Mouse (Mus musculus) midbrain, embryonic 16.5 days (tissue): ENCODE measurements around the gene Slc38a5. TPM values are rescaled to one million over a fixed set of nuclear protein-coding genes. Genes with fewer than 3 reads are reported as not detected.
"Not testable (repeated sequence)": the region's sequence is repeated elsewhere in the genome, so short reads cannot be mapped to it uniquely, and the experiment has no call there.

Source experiments
- ATAC-seq: fragments of 200-750 bp; cut with Nextera tagmentation; 2 replicates; pipeline ENCODE4 v1.8.0; 2017; ENCODE audit warnings: moderate TSS enrichment
- H3K27ac ChIP-seq: fragments of 300-500 bp; sonication (generic); 2 replicates; pipeline ENCODE4 v1.5.1; 2014; ENCODE audit warnings: mild to moderate bottlenecking, low read length, mixed read lengths
- H3K27me3 ChIP-seq: fragments of 300-500 bp; sonication (generic); 2 replicates; pipeline ENCODE4 v1.6.1; 2014; ENCODE audit warnings: low read depth, low read length, mixed read lengths; ENCODE audit not compliant: control insufficient read depth, insufficient read depth
- H3K36me3 ChIP-seq: fragments of 300-500 bp; sonication (generic); 2 replicates; pipeline ENCODE4 v1.6.1; 2014; ENCODE audit warnings: mild to moderate bottlenecking, low read length, moderate library complexity, mixed read lengths; ENCODE audit not compliant: control insufficient read depth, insufficient read depth
- H3K4me1 ChIP-seq: fragments of 300-500 bp; sonication (generic); 2 replicates; pipeline ENCODE4 v1.6.1; 2014; ENCODE audit warnings: mild to moderate bottlenecking, low read length, mixed read lengths; ENCODE audit not compliant: control insufficient read depth, insufficient read depth
- H3K4me2 ChIP-seq: fragments of 300-500 bp; sonication (generic); 2 replicates; pipeline ENCODE4 v1.6.1; 2014; ENCODE audit warnings: mild to moderate bottlenecking, low read length, mixed read lengths
- H3K4me3 ChIP-seq: fragments of 300-500 bp; sonication (generic); 2 replicates; pipeline ENCODE4 v1.5.1; 2014; ENCODE audit warnings: low read depth, mild to moderate bottlenecking, low read length, moderate library complexity, mixed read lengths
- H3K9ac ChIP-seq: fragments of 300-500 bp; sonication (generic); 2 replicates; pipeline ENCODE4 v1.6.1; 2014; ENCODE audit warnings: low read depth, low read length, mixed read lengths
- H3K9me3 ChIP-seq: fragments of 300-500 bp; sonication (generic); replicated peaks from 2 replicates; pipeline ENCODE4 v1.6.1; 2014; ENCODE audit warnings: mild to moderate bottlenecking, low read length, mixed read lengths; ENCODE audit not compliant: control insufficient read depth, poor library complexity, severe bottlenecking
- WGBS: fragments of 180-500 bp; shearing (Covaris S2); extraction: QIAGEN DNeasy Blood & Tissue Kit; methylation state at CpG from one replicate; pipeline ENCODE4 v1.1.7; 2014; 5-methylcytosine and 5-hydroxymethylcytosine counted together
- polyA plus RNA-seq: library from polyadenylated mRNA; unstranded; fragments of >200 nt; fragmentation: Nextera tagmentation; extraction: Ambion mirVana; gene quantifications from 2 replicates; pipeline ENCODE4 v1.2.1, GENCODE M21; 2015

The Slc38a5 gene
- polyA plus RNA-seq, 1 experiment from 2014 or later, result 37.7 TPM

GRCm38 (mm10) chrX:8272000-8272399 is 1.1 kb downstream of the Slc38a5 start:
- H3K4me3 ChIP-seq, result no peak overlapping the region; the same call in 1 of the 2 replicates
- no peaks in the 10 kb centered on the region for H3K27me3 ChIP-seq
- peak overlapping the region; percentile 33 for H3K4me2 ChIP-seq

GRCm38 (mm10) chrX:8274056-8274455 is 3.1 kb downstream of the Slc38a5 start:
- 95% methylated on average over 5 of the region's 5 CpGs for WGBS
- no peak for ATAC-seq
- no peaks in the 10 kb centered on the region for H3K9me3 ChIP-seq
- no peak overlapping the region for H3K9ac ChIP-seq
- H3K27me3 ChIP-seq, result no peaks in the 10 kb centered on the region
- H3K4me3 ChIP-seq, result no peak overlapping the region
- H3K4me1 ChIP-seq, result no peaks in the 10 kb centered on the region
- H3K27ac ChIP-seq, result no peak overlapping the region
- H3K4me2 ChIP-seq, result no peak overlapping the region
- H3K36me3 ChIP-seq, result no peaks in the 10 kb centered on the region

More at GRCm38 (mm10) chrX:8272000-8272399, 1.1 kb downstream of the Slc38a5 start:
- ATAC-seq, result no peak
- 28% methylated on average over 10 of the region's 10 CpGs for WGBS
- Histone ChIP-seq H3K9me3 (no peaks in the 10 kb centered on the region), H3K4me1 (no peaks in the 10 kb centered on the region), H3K36me3 (no peaks in the 10 kb centered on the region), H3K9ac (no peak overlapping the region), H3K27ac (no peak overlapping the region)

GRCm38 (mm10) chrX:8288621-8289020 is 17.7 kb downstream of the Slc38a5 start:
- Histone ChIP-seq H3K27ac (no peak overlapping the region), H3K27me3 (no peaks in the 10 kb centered on the region), H3K9me3 (0 out of 2 replicates have a peak, but pooled peaks cover 2% of the 10 kb centered on the region), H3K4me2 (no peak overlapping the region), H3K36me3 (no peaks in the 10 kb centered on the region), H3K4me3 (no peak overlapping the region), H3K4me1 (no peaks in the 10 kb centered on the region), H3K9ac (no peak overlapping the region)
- no peak for ATAC-seq
- 70% methylated on average over 5 of the region's 5 CpGs for WGBS

GRCm38 (mm10) chrX:8309302-8309701 is 38.4 kb downstream of the Slc38a5 start:
- Histone ChIP-seq H3K36me3 (no peaks in the 10 kb centered on the region), H3K4me1 (no peaks in the 10 kb centered on the region), H3K9me3 (0 out of 2 replicates have a peak, but pooled peaks cover 2% of the 10 kb centered on the region), H3K27me3 (no peaks in the 10 kb centered on the region), H3K27ac (no peak overlapping the region), H3K4me3 (no peak overlapping the region), H3K9ac (no peak overlapping the region), H3K4me2 (no peak overlapping the region)
- ATAC-seq, result no peak
- 88% methylated on average over 1 of the region's 1 CpGs for WGBS

- WGBS, result 13% methylated on average over 7 of the region's 7 CpGs
- not testable (repeated sequence) for H3K9me3 ChIP-seq
These were observed 44.0 kb downstream of the Slc38a5 start for GRCm38 (mm10) chrX:8314905-8315304.

GRCm38 (mm10) chrX:8327124-8327523 is 56.2 kb downstream of the Slc38a5 start, which contains the start of gene Ssxb10:
Ssxb10 (plus strand) TSS chrX:8327424.
- no peaks in the 10 kb centered on the region for H3K4me1 ChIP-seq
- H3K36me3 ChIP-seq, result no peaks in the 10 kb centered on the region
- 52% methylated on average over 2 of the region's 2 CpGs for WGBS
- no peak within 1 kb of the TSS for H3K4me2 ChIP-seq
- no peak within 1 kb of the TSS for H3K27ac ChIP-seq
- no peaks in the 10 kb centered on the region for H3K27me3 ChIP-seq
- ATAC-seq, result no peak
- no peak within 1 kb of the TSS for H3K4me3 ChIP-seq
- H3K9ac ChIP-seq, result no peak within 1 kb of the TSS
- peaks cover 5% of the 10 kb centered on the region for H3K9me3 ChIP-seq

More at GRCm38 (mm10) chrX:8314905-8315304, 44.0 kb downstream of the Slc38a5 start:
- not testable (repeated sequence) for H3K4me3 ChIP-seq, H3K36me3 ChIP-seq, ATAC-seq, H3K27ac ChIP-seq, H3K4me2 ChIP-seq, H3K4me1 ChIP-seq, H3K9ac ChIP-seq, H3K27me3 ChIP-seq

Other genes starting within 250 kb of the Slc38a5 start
- 39.1 and 44.6 TPM in 2 replicates for gene Suv39h1, start 196.4 kb upstream of the Slc38a5 start, polyA plus RNA-seq
- gene Was, start 180.6 kb upstream of the Slc38a5 start, polyA plus RNA-seq, result 0.12 and 0.19 TPM in 2 replicates
- gene Wdr13, start 138.2 kb upstream of the Slc38a5 start, polyA plus RNA-seq, result 70.5 and 72.8 TPM in 2 replicates
- 286 and 306 TPM in 2 replicates for gene Rbm3, start 125.3 kb upstream of the Slc38a5 start, polyA plus RNA-seq
- 24.4 and 24.8 TPM in 2 replicates for gene Tbc1d25, start 95.0 kb upstream of the Slc38a5 start, polyA plus RNA-seq
- 31.7 and 35.1 TPM in 2 replicates for gene Ebp, start 77.6 kb upstream of the Slc38a5 start, polyA plus RNA-seq
- 45.5 and 47.1 TPM in 2 replicates for gene Porcn, start 64.6 kb upstream of the Slc38a5 start, polyA plus RNA-seq
- gene Ftsj1, start 18.7 kb upstream of the Slc38a5 start, polyA plus RNA-seq, result 46.6 and 48.9 TPM in 2 replicates
- gene Ssxb10, start 56.3 kb downstream of the Slc38a5 start, polyA plus RNA-seq, result not detected in 2 replicates
- gene Ssxb9, start 95.8 kb downstream of the Slc38a5 start, polyA plus RNA-seq, result not detected in 2 replicates
- not detected in 2 replicates for gene Ssxb1, start 142.2 kb downstream of the Slc38a5 start, polyA plus RNA-seq
- gene Ssxb2, start 190.6 kb downstream of the Slc38a5 start, polyA plus RNA-seq, result not detected in 2 replicates